Mouse (Mus musculus) hindbrain, postnatal 0 days (tissue): ENCODE results near the gene Tgfb1. TPM values are rescaled to one million over a fixed set of nuclear protein-coding genes. Genes with fewer than 3 reads are reported as not detected.

Experiments used
- ATAC-seq: fragments of 200-750 bp; cut with Nextera tagmentation; 2 replicates; pipeline ENCODE4 v1.8.0; 2017; ENCODE audit warnings: mild to moderate bottlenecking, moderate TSS enrichment, moderate library complexity
- DNase-seq: peaks from one replicate; pipeline ENCODE4 v3.0.0-alpha.2; 2015; ENCODE audit warnings: low spot score
- H3K27ac ChIP-seq: fragments of 300-500 bp; sonication (generic); 2 replicates; pipeline ENCODE4 v1.5.1; 2014; ENCODE audit warnings: mild to moderate bottlenecking
- H3K27me3 ChIP-seq: fragments of 300-500 bp; sonication (generic); 2 replicates; pipeline ENCODE4 v1.6.1; 2014; ENCODE audit warnings: low read length, mixed read lengths; ENCODE audit not compliant: insufficient read depth
- H3K36me3 ChIP-seq: fragments of 300-500 bp; sonication (generic); 2 replicates; pipeline ENCODE4 v1.6.1; 2014; ENCODE audit warnings: low read length, mixed read lengths; ENCODE audit not compliant: insufficient read depth
- H3K4me1 ChIP-seq: fragments of 300-500 bp; sonication (generic); 2 replicates; pipeline ENCODE4 v1.6.1; 2014; ENCODE audit warnings: antibody characterized with exemption, low read length, mixed read lengths; ENCODE audit not compliant: insufficient read depth
- H3K4me2 ChIP-seq: fragments of 300-500 bp; sonication (generic); 2 replicates; pipeline ENCODE4 v1.6.1; 2014; ENCODE audit warnings: low read depth, mild to moderate bottlenecking, low read length, moderate library complexity, mixed read lengths
- H3K4me3 ChIP-seq: fragments of 300-500 bp; sonication (generic); 2 replicates; pipeline ENCODE4 v1.5.1; 2014; ENCODE audit warnings: low read length
- H3K9ac ChIP-seq: fragments of 300-500 bp; sonication (generic); replicated peaks from 2 replicates; pipeline ENCODE4 v1.6.1; 2014; ENCODE audit warnings: mild to moderate bottlenecking, low read length, moderate library complexity, mixed read lengths
- H3K9me3 ChIP-seq: fragments of 300-500 bp; sonication (generic); 2 replicates; pipeline ENCODE4 v1.6.1; 2016; ENCODE audit warnings: low read length, mixed read lengths
- CTCF ChIP-seq: IDR thresholded peaks from 2 replicates; pipeline ENCODE4 v1.5.1; 2016; ENCODE audit warnings: antibody characterized with exemption, control low read depth, low read depth
- WGBS: fragments of 180-500 bp; shearing (Covaris S2); extraction: QIAGEN DNeasy Blood & Tissue Kit; methylation state at CpG from one replicate; pipeline ENCODE4 v1.1.7; 2014; 5-methylcytosine and 5-hydroxymethylcytosine counted together
- polyA plus RNA-seq: library from polyadenylated mRNA; unstranded; fragments of >200 nt; fragmentation: Nextera tagmentation; extraction: Ambion mirVana; gene quantifications from 2 replicates; pipeline ENCODE4 v1.2.1, GENCODE M21; 2015
- total RNA-seq: library from RNA; depleted of rRNA; stranded (reverse); fragments of >200 nt; gene quantifications from 2 replicates; pipeline ENCODE4 v1.2.3, GENCODE M21; 2014

Tgfb1 gene
- total and polyA plus RNA-seq, 2 experiments from 2014 or later, result 0.98 to 2.4 TPM

- TF ChIP-seq CTCF, result no peak
- WGBS, result 15% methylated on average over 9 of the region's 9 CpGs
- H3K27me3 ChIP-seq, result no peaks in the 10 kb centered on the region
- DNase-seq (peak; percentile 10), ATAC-seq (no peak)
- H3K4me3 ChIP-seq, result peak overlapping the region; percentile 51
- peak overlapping the region; percentile 65 for H3K27ac ChIP-seq
- peak overlapping the region; percentile 72 for H3K9ac ChIP-seq
- no peaks in the 10 kb centered on the region for H3K36me3 ChIP-seq
- H3K9me3 ChIP-seq, result no peaks in the 10 kb centered on the region
- H3K4me2 ChIP-seq, result peak overlapping the region; percentile 68
- no peaks in the 10 kb centered on the region for H3K4me1 ChIP-seq
These were observed 12.5 kb upstream of the Tgfb1 start for GRCm38 (mm10) chr7:25674297-25674696.

GRCm38 (mm10) chr7:25674719-25675300, 12.0 kb upstream of the Tgfb1 start, which contains the start of gene Tmem91:
TSS of gene Tmem91 (minus strand) at chr7:25675166.
- no peaks in the 10 kb centered on the region for H3K9me3 ChIP-seq
- peak within 1 kb of the TSS; percentile 72 for H3K9ac ChIP-seq
- no peaks in the 10 kb centered on the region for H3K36me3 ChIP-seq
- no peaks in the 10 kb centered on the region for H3K27me3 ChIP-seq
- H3K27ac ChIP-seq, result peak within 1 kb of the TSS; percentile 65
- H3K4me1 ChIP-seq, result no peaks in the 10 kb centered on the region
- peak within 1 kb of the TSS; percentile 51 for H3K4me3 ChIP-seq
- ATAC-seq (peak; percentile 61), DNase-seq (peak; percentile 43)
- peak within 1 kb of the TSS; percentile 68 for H3K4me2 ChIP-seq
- 2% methylated on average over 29 of the region's 29 CpGs for WGBS
- TF ChIP-seq CTCF, result no peak

- WGBS, result 34% methylated on average over 6 of the region's 6 CpGs
- peak overlapping the region; percentile 68 for H3K4me2 ChIP-seq
- ATAC-seq, result 0 out of 2 replicates have a peak, but pooled peaks have one; percentile 8
- no peak for TF ChIP-seq CTCF
- no peaks in the 10 kb centered on the region for H3K36me3 ChIP-seq
- H3K4me1 ChIP-seq, result no peaks in the 10 kb centered on the region
- no peak for DNase-seq
- H3K9ac ChIP-seq, result 0 out of 2 replicates have a peak overlapping the region, but pooled peaks have one; percentile 72
- no peaks in the 10 kb centered on the region for H3K9me3 ChIP-seq
- peak overlapping the region; percentile 51 for H3K4me3 ChIP-seq
- H3K27ac ChIP-seq, result no peak overlapping the region
- H3K27me3 ChIP-seq, result no peaks in the 10 kb centered on the region
These were observed 11.4 kb upstream of the Tgfb1 start for GRCm38 (mm10) chr7:25675405-25675804.

GRCm38 (mm10) chr7:25676085-25676781, 10.6 kb upstream of the Tgfb1 start:
- ATAC-seq, result peak; percentile 8; the same call in 1 of the 2 replicates
- H3K9me3 ChIP-seq, result no peaks in the 10 kb centered on the region
- no peaks in the 10 kb centered on the region for H3K27me3 ChIP-seq
- H3K9ac ChIP-seq, result no peak overlapping the region
- no peak for TF ChIP-seq CTCF
- H3K4me3 ChIP-seq, result no peak overlapping the region
- H3K4me1 ChIP-seq, result no peaks in the 10 kb centered on the region
- peak overlapping the region; percentile 54; the same call in 1 of the 2 replicates for H3K27ac ChIP-seq
- DNase-seq, result peak; percentile 94
- WGBS, result 27% methylated on average over 15 of the region's 15 CpGs
- H3K36me3 ChIP-seq, result no peaks in the 10 kb centered on the region
- peak overlapping the region; percentile 10; the same call in 1 of the 2 replicates for H3K4me2 ChIP-seq

- WGBS, result 82% methylated on average over 7 of the region's 7 CpGs
- Histone ChIP-seq H3K4me3 (no peak overlapping the region), H3K27me3 (no peaks in the 10 kb centered on the region), H3K27ac (peak overlapping the region; percentile 54; the same call in 1 of the 2 replicates), H3K9me3 (no peaks in the 10 kb centered on the region), H3K9ac (no peak overlapping the region), H3K4me2 (0 out of 2 replicates have a peak overlapping the region, but pooled peaks have one; percentile 10), H3K36me3 (no peaks in the 10 kb centered on the region), H3K4me1 (no peaks in the 10 kb centered on the region)
- TF ChIP-seq CTCF, result no peak
- no peak for ATAC-seq
- DNase-seq, result no peak
These were observed 9.8 kb upstream of the Tgfb1 start for GRCm38 (mm10) chr7:25677013-25677412.

GRCm38 (mm10) chr7:25679971-25680370, 6.8 kb upstream of the Tgfb1 start:
- Histone ChIP-seq H3K4me2 (peak overlapping the region; percentile 64), H3K4me1 (no peaks in the 10 kb centered on the region), H3K27me3 (no peaks in the 10 kb centered on the region), H3K27ac (peak overlapping the region; percentile 94; the same call in 1 of the 2 replicates), H3K36me3 (no peaks in the 10 kb centered on the region), H3K9ac (peak overlapping the region; percentile 68; the same call in 1 of the 2 replicates), H3K9me3 (no peaks in the 10 kb centered on the region), H3K4me3 (peak overlapping the region; percentile 57)
- TF ChIP-seq CTCF, result 0 out of 2 replicates have a peak, but pooled peaks have one; percentile 17
- DNase-seq (peak; percentile 9), ATAC-seq (no peak)
- 5% methylated on average over 6 of the region's 6 CpGs for WGBS
